Mouse (Mus musculus): ENCODE data around the gene Rgcc.

Gene Rgcc

DNA sequence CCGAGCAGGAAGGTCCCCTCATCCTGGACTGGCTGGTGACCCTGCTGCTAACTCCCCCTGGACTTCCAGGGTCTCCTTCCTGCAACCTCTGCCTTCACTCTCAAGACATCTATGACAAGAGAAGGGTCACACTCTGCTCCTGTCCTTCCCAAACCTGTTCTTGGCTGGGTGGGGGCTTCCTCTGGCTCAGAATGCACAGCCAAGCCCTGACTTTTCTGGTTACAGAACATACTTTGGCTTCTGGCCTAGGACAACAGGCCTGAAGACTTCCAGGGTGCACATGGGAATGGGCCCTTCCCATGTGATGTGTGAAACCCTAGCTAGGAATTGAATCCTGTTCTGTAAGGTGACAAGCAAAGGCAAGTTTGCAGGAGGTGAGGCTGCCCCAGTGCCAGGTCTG lies 22.0 kb downstream of the Rgcc start:
- DNase-seq (ENCODE audit: low read depth, low spot score): no peak

DNA sequence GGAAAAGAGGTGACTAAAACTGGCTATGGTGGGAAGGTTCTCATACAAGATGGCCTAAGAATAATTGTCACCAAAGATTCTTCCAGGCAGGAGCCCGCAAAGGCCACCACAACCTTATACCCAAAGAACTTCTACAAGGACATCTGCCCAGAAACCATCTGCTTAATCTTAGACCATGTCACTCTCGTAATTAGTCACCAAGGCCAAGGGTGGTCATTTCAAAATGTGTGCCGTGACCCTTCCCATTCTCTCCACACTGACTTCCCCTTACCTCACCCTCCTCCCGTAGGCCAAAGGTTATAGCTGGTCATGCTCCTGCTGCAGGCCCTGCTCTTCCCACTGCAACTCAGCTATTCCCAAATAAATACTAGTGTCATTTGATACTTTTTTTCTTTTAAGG lies 22.5 kb downstream of the Rgcc start:
- no peak for DNase-seq (ENCODE audit: low read depth, low spot score)

DNA sequence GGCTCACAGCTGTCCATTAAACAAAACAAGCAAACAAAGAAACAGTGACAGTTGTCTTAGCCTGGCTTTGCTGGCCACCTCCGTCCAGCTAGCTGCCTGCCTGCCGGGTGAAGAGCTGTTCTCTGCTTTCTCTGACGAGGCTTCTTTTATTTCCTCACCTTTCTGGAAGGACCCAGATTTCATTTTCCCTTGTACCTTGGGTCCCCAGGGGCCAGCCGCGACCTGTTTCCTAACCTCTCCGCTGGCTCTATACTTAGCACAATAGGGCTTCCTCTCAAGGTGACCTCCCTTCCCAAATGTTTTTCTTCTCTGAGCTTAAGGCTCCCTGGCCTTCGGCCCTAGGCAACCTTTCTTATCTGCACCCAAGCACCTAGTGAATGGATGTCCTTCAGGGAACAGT lies 23.5 kb downstream of the Rgcc start:
- DNase-seq (ENCODE audit: low read depth, low spot score): no peak

DNA sequence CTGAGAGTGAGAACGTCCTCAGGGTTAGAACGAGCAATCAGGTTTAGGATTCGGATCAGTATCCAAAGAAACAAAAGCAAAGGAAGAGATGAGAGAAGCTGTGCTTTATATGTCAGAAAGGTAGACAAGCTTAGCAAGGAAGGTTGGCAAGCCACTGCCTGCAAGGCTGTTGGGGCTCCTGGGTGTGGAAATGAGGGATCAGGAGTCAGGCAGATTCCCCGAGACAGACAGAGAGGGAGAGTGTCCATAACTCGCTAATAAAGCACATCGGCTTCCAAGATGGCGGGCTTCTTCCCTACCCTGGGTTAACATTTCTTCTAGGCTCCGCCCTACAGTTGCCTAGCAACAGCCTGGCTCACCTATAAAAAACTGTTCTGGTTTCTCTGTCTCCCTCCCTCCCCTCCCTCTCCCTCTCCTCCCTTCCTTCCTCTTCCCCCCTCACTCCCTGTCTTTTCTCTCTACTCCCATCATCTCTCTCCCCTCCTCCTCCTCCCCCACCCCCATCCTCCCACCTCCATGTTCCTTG lies 25.5 kb downstream of the Rgcc start:
- DNase-seq (ENCODE audit: low read depth, low spot score): no peak

DNA sequence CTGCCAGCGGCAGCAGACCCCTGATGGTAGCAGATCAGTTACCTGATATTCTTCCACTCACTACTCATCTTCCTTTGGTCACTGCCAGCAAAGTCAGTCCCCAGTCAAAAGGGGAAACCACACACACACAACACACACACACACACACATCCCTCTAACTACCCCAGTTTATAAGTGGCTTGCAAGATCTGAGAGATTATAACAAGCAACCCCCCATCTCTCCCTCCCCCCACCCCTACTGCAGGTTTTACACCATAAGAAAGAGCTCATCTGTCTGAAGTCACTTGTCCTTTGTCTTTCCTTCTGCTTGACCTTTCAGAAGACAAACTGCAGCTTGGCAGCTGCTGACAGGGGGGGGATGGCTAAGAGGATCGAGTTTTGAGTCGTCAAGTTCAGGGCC lies 26.0 kb downstream of the Rgcc start:
- no peak for DNase-seq (ENCODE audit: low read depth, low spot score)

DNA sequence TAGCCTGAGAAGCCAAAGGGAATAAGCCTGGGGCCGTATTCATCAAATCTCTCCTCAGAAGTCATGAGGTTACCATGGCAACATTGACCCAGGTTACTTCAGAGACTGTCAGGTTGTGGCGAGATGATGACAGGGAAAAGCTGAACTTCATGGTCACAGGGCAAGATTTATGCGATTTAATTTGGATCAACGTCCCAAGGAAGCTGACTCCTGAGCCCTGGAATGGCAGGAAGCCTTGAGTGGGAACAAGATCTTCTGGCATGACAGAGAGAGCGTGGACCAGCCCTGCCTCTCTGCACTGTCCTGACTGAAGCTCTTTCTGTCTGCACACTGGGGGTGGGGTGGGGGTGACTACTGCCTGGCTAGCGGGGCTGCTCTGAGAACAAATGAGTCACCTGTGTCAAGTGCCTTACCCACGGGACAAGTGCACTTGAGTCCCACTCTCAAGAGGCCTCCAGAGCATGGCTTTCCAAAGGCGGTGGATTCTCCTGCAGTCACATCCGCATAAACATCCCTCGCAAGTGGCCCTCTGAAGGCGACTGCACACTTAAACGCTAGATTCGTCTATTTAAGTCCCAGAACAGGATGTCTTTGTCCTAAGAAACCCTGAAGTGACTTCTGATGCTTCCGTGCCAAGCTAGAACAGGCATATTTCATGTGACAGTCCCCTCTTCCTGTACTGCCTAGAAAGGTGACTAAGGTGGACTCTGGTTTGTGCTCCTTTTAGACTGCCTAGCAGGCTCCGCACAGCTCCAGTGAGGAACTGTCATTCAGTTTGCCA lies 27.6 kb downstream of the Rgcc start:
- DNase-seq (ENCODE audit: low read depth, low spot score): peak; percentile 39

DNA sequence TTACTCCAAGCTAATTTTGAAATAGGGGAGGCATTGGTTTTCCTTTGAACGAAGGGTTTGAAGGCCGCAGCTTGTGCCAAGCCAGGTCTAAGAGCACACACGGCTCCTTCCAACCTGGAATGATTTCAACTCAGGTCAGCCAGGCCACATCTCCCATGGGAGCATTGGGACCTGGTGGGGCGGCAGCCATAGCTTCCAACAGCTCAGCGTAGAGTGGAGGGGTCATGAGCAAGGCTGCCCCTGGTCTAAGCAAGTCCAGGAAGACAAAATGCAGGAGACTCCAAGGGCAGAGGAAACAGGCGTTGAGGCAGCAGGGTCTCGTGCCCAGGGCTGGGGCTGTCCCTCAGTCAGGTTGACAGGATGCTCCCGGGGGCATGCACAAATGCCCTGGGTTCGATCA lies 28.5 kb downstream of the Rgcc start:
- DNase-seq (ENCODE audit: low read depth, low spot score): no peak

DNA sequence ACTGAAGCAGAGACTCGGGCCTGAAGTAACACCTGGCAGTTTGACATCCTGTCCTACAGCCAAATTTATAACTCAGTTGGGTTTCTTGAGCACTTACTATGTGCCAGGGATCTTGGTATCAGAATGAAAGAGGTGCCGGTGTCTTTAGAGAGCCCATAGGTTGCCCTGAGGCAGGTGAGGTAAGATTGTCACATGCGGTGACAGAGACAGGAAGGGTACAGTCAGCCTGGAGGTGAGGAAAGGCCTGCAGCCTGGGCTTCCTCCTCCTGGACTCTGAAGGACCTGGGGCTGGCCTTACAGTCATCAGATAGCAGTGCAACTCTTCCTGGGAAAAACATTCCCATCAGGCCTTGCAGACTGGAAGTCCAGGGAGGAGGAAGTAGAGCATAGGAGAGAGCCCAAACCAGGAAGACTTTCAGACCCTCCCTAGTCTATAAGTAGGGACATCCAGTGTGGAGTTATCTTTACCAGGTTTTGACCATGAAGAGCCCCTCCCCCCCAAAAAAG lies 29.2 kb downstream of the Rgcc start:
- DNase-seq (ENCODE audit: low read depth, low spot score): no peak

DNA sequence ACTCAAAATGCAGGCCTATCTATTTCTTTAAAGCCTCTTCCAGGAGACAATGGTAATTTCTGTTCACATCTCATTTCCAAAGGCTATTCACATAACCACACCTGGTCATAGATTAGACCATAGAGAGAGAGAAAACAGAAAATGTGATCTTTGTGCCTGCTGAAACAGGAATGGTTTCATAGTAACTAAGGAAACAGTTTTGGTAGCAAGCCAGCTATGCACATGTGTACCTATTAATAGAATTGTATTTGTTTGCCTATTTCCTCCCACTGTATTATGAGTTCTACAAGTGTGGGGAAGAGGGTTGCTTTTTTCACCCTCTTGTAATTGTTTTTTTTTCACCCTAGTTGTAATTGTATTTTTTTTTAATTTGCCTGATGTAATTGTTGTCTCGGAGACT lies 31.9 kb downstream of the Rgcc start:
- DNase-seq (ENCODE audit: low read depth, low spot score): no peak

DNA sequence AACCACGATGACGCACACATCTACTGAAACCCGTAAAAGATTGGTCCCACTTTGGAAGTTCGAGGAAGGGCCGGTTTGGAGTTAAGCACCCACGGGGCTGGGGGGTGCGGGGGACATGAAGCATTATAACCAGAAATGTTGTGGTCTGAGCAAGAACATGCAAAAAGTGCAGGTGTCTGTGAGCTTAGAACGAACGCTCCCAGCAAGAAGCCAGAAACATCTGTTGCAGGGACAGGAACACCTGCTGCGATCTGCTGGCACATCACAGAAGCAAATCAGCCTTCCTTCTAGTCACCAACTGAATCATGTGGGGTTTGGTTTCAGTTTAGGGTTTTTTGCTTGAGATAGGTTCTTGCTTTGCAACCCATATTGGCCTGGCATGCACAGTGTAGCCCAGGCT lies 33.6 kb downstream of the Rgcc start:
- DNase-seq (ENCODE audit: low read depth, low spot score): no peak

DNA sequence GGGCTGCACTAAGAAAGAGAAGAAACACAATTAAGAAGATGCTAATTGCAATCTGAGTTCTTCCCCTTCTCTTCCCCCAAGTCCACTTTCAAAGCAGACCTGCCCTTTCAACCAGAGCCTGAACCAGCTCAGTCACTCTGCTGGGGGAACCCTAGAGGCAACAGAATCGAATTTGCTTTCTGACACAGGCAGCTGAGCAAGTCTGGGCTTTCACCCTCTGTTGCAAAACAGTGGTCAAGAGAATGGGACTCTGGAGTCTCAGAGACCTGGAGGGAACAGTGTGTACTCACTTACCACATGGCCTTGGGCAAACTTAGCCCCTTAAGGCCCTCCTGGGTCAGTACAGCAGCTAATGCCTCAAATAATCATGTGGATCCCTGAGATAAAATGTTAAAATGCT lies 34.1 kb downstream of the Rgcc start:
- no peak for DNase-seq (ENCODE audit: low read depth, low spot score)

DNA sequence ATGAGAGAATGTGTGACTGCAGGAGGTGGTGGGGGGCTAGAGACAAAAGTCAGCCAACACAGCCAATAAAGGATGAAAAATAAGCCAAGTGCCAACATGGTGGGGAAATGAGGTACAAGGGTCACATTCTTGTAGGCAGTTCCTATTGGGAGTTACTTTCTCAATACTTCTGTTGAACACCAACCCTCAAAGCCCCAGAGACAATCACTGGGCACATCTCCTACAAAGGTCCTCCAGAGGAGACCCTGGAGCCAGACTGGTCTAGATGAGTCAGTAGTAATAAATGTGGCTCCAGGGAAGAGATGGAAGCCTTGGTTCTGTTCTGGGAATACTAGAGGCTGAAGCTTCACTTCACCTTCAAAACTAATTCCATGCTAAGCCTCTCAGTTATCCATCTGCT lies 35.0 kb downstream of the Rgcc start:
- DNase-seq (ENCODE audit: low read depth, low spot score): no peak

DNA sequence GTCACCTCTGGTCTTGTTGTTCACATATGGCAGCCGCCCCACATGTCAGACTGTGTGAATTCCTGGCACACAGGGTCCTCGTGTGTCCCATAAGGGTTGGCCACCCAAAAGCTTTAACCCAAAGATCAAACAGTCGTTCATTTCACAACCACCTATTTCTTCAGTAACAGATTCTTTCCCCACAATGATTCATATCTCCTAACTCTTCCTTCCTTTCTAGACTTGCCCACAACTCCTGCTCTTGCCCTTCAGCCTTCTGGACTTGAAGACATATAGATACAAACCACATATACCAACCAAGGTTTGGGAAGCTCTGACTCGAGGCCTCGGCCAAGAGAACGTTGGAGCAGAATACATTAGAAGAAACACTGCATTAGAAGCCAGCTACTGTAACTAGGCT lies 35.7 kb downstream of the Rgcc start:
- no peak for DNase-seq (ENCODE audit: low read depth, low spot score)

DNA sequence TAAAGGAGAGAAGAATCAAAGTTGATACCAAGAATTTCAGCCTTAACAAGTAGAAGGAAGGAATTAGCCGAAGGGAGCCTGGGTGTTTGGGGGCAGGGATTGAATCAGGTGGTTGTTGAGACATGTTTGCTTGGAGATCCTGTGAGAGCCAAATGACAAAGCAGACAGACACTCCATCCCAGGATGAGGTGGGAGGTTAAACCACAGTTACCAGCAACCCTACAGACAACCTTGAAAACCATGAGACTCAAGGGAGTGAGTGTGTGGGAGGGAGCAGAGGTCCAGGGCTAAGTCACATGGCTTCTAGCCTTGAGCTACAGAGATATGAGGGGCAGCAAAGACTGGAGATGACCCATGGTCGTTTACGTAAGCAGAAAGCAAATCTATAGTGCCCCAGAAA lies 38.1 kb downstream of the Rgcc start:
- no peak for DNase-seq (ENCODE audit: low read depth, low spot score)

DNA sequence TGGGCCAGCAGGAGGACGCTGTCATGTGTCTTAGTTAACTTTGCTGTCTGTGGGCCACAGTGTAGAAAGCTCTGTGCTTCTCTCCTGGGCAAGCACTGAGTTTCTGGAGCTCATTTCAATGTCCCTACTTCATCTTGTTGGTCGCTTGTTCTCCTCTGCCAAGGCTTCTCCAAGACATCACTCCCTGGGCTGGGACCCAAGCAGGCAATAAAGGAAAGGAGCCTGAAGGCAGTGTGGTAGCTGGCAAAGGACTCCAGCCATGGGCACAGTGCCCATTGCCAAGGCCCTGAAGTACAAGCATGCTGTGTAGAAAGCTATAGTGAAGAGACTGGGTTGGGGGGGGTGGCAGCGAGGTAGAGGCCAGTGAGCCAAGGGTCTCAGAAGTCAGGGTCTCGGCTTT lies 38.8 kb downstream of the Rgcc start:
- DNase-seq (ENCODE audit: low read depth, low spot score): no peak

DNA sequence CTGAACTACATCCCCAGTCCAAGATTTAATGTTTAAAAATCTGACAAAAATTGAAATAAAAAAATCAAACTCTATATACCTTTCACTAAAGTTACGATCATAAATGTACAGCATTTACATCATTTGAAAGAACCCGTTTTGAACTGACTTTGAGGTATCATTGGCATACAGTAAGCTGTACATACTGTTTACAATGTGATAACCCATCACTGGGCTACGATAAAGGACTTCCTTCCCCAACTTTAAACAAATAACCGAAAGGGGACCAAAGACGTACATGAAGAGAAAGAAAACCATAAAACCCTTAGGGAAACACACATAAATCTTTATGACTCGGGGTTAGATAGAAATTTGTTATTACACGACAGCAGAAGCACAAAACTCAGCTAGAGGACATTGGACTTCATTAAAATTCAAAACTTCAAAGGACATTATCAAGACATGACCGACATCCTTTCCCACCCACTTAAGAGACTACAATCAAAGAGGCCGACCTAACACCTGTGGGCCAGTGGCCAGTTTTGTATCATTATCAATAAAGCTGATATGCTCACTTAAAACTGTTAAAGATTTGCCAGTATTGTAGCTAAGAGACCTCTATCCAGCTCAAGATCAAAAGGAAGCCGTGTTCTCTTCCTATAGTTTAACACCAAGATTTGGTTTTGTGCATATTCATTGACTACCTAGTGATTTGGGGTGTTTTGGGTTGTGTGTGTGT lies 42.2 kb downstream of the Rgcc start:
- no peak for DNase-seq (ENCODE audit: low read depth, low spot score)

DNA sequence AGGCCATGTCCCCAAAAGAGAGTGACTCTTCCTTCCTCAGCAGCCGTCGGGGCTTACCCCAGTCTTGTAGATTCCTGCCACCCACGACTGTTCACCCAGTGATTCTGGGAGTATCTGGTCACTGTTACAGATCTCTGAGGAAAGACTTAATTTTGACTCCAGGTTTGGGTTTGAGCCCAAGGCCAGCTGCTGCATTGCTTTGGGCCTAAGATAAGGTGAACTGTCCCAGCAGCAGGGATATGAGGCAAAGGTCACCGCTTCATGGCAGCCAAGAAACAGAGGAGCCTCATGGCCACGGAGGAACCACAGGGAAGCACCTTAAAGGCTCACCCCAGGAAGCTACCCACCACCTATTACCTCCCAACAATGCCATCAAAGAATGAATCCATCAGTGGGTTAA lies 44.8 kb downstream of the Rgcc start:
- no peak for DNase-seq (ENCODE audit: low read depth, low spot score)

DNA sequence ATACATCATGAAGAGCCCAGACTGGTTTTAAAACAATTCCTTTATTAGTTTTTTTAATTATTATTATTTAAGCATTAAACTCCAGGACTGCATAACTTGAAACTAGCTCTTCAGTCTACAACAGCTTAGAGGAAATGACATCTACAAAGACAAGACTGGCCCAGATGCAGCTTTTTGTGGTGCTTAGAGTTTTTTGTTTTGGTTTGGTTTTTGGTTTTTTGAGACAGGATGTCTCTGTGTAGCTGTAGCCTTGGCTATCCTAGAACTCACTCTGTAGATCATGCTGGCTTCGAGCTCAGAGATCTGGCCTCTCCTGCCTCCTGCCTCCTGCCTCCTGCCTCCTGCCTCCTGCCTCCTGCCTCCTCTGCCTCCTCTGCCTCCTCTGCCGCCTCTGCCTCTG lies 45.7 kb downstream of the Rgcc start:
- no peak for DNase-seq (ENCODE audit: low read depth, low spot score)

DNA sequence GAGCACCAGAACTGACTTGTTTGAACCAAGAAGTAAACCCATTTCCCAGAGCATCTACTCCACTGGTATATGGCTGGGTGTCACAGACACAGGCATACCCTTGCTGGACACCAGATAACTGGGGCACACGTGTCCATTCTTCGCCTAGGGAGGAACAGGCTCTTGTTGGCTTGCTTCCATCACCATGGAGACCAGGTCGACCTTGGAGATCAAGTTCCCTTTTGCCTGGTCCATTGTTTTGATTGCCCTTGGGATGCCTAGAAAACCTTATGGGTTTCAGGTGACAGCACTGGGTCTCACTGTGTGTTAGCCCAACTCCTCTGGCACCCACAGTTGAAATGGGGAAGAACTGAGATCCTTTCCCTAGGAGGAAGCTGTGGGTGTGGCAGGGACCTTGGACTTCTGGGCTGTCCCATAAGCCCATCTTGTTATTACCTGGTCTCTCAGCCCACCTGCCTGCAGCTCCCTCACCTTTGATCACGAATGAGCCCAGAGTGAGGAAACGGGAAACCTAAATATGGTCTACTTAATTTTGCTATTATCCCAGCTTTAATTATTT lies 49.6 kb downstream of the Rgcc start:
- no peak for DNase-seq (ENCODE audit: low read depth, low spot score)

DNA sequence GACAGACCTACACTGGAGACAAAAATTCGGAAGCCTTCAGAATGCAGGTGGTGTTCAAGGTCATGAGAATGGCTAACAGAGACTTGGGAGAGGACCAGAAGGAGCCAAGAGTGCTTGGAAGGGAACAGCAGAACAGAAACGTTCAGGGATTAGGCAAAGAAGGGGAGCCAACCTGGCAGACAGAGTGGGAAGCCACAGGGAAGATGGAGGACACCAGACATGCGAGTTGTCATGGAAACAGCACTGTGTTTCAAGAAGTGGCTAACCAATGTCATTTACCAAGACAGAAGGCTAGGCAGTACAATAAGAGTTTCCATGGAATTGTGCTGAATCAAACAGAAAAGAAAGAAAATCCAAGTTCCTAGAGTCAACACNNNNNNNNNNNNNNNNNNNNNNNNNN lies 56.9 kb downstream of the Rgcc start:
- DNase-seq (ENCODE audit: low read depth, low spot score): no peak

DNA sequence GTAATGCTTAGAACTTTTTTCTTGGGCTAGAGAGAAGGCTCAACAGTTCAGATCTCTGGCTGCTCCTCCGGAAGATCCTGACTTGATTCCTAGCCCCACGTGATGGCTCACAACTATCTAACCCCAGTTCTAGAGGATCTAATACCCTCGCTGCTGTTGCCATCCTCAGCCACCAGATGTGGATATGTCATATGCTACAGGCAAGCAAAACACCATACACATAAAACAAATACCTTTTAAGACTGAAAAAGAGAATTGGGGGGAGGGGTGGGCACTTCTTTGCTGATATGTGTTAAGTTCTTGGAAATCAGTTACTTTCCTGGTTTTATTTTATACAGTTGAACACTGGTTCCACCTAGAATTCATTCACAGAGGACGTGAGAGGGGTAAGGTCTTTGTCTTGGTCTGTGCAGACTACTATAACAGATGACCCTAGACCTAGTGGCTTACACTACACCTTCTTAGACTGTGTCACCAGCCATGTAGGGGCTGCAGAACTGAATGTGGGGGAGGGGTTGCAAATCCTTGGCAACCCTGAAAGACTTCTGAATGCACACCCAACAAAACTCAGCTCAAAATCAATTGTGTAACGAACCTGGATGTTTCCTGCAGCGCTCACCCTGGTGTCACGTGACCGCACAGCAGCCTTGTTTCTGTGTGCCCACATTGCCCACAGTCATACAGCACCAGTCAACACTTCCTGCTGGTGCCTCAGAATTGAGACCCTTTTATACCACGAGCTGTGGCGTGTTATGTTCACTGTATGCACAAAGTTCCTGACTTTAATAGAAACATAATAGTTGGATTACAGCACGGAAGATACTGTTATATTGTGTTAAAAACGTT lies 58.2 kb downstream of the Rgcc start:
- DNase-seq (ENCODE audit: low read depth, low spot score): no peak

DNA sequence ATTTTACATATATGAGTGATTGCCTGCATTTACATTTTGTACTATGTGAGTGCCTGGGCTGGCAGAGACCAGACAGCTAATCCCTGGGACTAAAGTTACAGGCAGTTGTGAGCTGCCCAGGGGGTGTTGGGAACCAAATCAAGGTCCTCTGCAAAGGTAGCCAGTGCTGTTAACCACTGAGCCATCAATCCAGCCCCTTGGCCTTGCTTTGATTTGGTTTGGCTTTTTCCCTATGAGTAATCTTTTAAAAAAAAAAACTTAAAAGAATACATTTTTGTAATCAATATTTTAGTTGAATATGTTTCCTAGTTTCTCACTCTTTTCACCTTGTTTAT lies 59.1 kb downstream of the Rgcc start:
- DNase-seq (ENCODE audit: low read depth, low spot score): no peak
